Mouse (Mus musculus): Measurements from ENCODE around the gene Tsc1. TPM values are rescaled to one million over a fixed set of nuclear protein-coding genes. Genes with fewer than 3 reads are reported as not detected.

Tsc1 gene
- polyA plus RNA-seq, 1 experiment: 4.1 TPM

DNA sequence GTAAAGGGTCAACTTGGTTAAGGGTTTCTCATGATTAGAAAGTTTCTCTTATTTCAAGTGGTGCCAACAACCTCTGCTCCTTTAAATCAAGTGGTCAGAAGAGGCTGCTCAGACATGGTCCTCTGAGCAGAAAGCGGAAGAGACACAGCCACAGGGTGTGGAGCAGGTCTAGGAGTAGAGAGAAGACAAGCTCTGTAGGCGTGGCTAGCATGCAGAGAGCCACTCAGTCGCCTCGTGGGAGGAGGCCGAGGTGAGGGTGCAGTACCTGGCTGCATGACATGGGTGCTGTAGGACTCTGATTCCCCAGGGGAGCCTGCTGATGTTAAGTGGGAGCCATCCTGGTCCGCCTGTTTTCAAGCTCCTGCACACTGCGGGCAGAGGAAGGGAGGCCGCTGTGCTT lies 15.2 kb downstream of the Tsc1 start:
- TF ChIP-seq GATA1 (IDR thresholded peaks at IDR 0.05; ENCODE audit: low read length): no peak

DNA sequence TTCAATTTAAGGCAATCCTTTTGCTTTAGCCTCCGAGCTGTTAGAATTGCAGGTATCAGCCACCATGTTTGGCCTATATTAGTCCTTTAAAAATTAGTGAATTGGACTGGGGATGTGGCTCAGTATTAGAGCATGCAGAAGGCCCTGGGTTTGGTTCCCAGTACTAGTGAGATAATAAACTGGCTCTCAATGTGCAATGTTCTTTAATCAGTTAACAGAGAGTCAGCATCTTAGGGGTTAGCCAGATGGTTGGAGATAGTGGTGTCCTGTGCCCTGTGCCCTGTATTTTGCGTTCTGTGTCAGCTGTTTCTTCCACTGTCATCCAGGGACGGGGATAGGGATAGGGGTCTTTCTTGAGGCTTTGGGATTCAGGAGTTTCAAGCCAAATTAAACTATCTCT lies 21.9 kb downstream of the Tsc1 start:
- no peak for TF ChIP-seq GATA1 (IDR thresholded peaks at IDR 0.05; ENCODE audit: low read length)

DNA sequence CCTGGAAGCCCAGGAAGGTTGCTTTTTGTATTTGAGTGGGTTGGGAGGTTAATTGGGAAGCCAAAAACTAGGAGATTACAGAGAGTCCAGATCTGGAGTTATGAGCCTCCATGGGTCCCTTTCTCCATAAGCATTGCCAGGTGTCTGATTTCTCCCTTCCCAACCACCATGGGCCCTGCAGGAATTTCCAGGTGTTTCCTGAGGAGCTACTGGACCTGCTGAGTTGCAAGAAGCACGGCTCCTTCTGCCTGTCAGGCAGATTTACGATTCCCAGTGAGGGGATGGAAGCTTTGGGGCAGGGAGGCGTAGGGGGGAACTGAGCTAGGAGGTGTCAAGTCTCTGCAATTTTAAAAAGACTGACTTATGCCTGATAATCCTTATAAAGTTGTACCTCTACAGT lies 24.8 kb downstream of the Tsc1 start:
- TF ChIP-seq GATA1 (IDR thresholded peaks at IDR 0.05; ENCODE audit: low read length): no peak

DNA sequence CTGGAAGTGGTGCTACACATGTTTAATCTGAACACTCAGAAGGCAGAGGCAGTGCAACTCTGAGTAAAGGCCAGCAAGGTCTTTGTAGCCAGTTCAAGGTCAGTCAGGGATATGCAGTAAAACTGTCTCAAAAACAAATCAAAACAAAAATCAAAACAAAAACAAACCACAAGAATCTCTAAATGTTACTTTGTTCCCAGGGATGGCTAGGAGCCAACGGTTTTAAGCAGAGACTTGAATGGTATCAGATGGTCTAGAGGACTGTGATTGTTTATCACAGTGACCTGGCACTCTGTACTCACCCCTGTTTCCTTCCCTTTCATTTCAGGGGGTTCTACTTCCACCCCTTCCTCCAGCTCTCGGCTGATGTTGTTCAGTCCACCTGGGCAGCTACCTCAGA lies 30.4 kb downstream of the Tsc1 start:
- no peak for TF ChIP-seq GATA1 (IDR thresholded peaks at IDR 0.05; ENCODE audit: low read length)

- TF ChIP-seq GATA1 (IDR thresholded peaks at IDR 0.05; ENCODE audit: low read length): no peak
Measured at GRCm38 (mm10) chr2:28676005-28676404, 35.0 kb downstream of the Tsc1 start.

- TF ChIP-seq GATA1 (IDR thresholded peaks at IDR 0.05; ENCODE audit: low read length): no peak
Measured at GRCm38 (mm10) chr2:28680710-28681109, 39.7 kb downstream of the Tsc1 start.

GRCm38 (mm10) chr2:28681718-28682117 lies 40.7 kb downstream of the Tsc1 start:
- TF ChIP-seq GATA1 (IDR thresholded peaks at IDR 0.05; ENCODE audit: low read length): no peak

- no peak for TF ChIP-seq GATA1 (IDR thresholded peaks at IDR 0.05; ENCODE audit: low read length)
Measured at GRCm38 (mm10) chr2:28685895-28686294, 44.9 kb downstream of the Tsc1 start.

DNA sequence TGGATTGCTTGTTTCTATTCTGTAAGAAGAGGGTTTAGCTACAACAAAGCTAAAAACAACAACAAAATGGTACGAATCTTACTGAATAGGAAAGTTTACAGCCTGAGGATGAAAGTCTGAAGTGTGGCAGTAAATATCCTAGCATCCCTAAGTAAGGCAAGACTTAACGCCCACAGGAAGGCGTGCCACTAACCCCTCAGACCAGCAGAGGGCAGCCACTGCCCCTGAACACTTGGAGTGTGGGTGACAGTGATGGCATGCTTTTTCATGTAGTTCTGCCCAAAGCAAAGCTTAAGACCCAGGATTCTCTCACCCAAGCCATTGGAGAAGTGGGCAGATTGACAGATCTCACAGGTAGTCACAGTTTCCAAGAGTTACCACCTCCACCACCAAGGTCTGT lies 47.4 kb downstream of the Tsc1 start:
- TF ChIP-seq GATA1 (IDR thresholded peaks at IDR 0.05; ENCODE audit: low read length): no peak

DNA sequence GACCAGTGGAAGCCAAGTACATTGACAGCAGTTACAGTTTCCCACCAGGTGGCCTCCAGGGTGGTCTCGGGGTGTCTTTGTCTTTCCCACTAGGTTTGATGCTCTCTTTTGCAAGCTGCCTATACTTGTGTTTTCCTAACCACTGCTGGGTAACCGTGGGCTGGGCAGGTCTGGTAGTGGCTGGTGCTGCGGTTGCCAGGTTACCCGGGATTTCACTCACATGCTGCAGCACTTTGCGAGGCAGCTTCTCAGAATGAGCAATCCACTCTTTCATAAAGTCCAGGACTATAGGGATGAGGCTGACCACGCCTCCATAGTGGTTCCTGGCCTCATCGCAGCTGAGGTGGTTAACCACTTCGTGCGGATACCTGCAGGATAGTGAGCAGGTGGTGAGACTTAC lies 51.7 kb downstream of the Tsc1 start:
- no peak for TF ChIP-seq GATA1 (IDR thresholded peaks at IDR 0.05; ENCODE audit: low read length)

- no peak for TF ChIP-seq GATA1 (IDR thresholded peaks at IDR 0.05; ENCODE audit: low read length)
Measured at GRCm38 (mm10) chr2:28698566-28698965, 57.5 kb downstream of the Tsc1 start.

DNA sequence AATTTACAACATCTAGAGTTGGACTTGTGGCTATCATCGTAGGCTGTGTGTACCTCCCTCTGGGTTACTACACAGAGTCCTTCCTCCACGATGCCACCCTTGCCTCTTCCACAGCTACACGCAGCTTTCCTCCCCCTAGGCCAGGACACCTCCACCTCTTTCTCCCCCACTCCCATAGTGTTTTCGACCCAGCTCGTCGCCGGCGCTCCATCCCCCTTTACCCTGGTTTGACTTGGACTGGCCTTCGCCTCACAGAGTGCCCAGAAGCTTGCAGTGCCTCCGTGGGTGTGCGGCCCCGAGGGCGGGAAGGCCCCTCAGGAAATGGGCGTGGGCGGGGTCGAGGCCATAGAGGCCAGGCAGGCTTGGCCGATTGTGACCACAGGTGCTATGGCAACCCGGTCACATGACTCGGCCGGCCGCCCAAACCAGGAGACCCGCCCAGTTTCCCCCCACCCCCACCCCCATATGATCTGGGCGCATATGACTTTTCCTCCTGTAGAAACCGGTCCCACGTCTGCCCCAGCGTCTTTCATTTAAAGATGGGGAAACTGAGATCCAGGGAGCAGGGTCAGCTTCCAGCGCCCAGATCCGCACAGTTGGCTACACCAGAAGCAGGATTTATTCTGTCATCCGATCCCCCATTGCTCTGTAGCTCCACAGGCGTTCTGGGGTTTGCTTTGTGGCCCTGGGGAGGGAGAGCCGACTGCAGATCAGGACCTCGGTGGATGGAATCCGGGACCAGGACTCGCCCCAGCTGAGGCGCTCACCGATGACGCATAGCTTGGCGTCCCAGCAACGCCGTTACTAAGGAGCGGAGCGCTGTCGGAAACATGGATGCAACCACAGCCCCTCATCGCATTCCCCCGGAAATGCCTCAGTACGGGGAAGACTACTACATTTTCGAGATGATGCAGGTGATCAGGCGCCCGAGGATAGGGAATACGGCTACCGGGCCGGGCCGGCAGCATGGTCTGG lies 58.6 kb downstream of the Tsc1 start, which contains the start of the genes Spaca9 and Ak8:
TSS of gene Spaca9 (minus strand) at position 367 of the 975 bp plus-strand sequence.
TSS of gene Ak8 (plus strand) at position 804 of the 975 bp plus-strand sequence.
- TF ChIP-seq GATA1 (IDR thresholded peaks at IDR 0.05; ENCODE audit: low read length): no peak

DNA sequence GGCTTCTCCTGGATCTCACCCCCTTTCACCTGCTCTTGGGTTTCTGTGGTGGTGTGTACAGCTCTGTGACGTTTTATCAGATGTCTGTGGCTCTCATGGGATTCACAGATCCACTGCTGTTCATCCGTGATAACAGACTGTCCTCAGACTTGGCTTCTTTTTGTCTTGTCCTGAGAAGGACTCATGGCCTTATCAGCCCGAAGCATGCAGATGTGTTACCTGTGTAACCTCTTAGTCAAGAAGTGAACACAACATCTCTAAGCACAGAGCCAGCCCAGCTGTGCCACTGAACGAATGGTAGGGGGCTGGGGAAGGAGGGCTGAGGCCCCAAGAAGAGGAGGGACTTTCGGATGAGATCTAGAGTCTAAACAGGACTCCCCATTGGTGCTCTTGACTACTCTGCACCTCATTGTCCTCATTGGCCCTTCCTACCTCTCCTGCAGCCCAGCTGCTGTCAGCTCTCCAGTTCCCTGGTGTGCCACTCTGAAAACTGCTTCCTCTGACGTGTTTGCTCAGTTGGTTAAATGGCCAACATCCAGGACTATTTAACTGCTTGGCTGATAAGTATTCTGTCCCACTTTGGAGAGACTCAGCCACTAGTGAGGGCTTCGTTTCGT lies 60.7 kb downstream of the Tsc1 start:
- peak; percentile 99 for TF ChIP-seq GATA1 (IDR thresholded peaks at IDR 0.05; ENCODE audit: low read length)

GRCm38 (mm10) chr2:28706106-28706636 lies 65.1 kb downstream of the Tsc1 start:
- peak; percentile 40 for TF ChIP-seq GATA1 (IDR thresholded peaks at IDR 0.05; ENCODE audit: low read length)

DNA sequence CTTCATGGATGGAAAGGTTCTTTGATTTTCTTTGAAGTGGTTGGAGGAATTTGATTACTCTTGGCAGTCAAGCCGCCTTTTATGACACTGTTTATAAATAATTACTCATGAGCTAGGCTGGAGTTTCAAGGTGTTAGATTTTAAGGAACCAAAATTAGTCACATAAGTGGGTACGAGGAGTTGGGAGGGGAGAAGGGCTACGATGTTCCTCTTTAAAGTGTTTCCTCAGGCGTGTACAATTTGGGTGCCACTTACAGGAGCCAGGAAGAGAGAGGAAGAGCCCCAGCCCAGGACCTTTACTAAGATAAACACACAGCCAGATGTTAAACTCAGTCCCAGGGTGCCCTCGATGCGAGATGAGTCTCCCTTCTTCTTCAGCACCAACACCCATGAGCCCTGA lies 65.8 kb downstream of the Tsc1 start:
- no peak for TF ChIP-seq GATA1 (IDR thresholded peaks at IDR 0.05; ENCODE audit: low read length)

GRCm38 (mm10) chr2:28713036-28713435 lies 72.0 kb downstream of the Tsc1 start:
- no peak for TF ChIP-seq GATA1 (IDR thresholded peaks at IDR 0.05; ENCODE audit: low read length)

Measured in G1E-ER4 (cell line).